Mouse (Mus musculus) monocyte, adult 2 months (primary cell): Measurements from ENCODE around the gene Otulinl.
"Not testable (repeated sequence)": the region's sequence is repeated elsewhere in the genome, so short reads cannot be mapped to it uniquely, and the experiment has no call there.

Experiments used
- DNase-seq, 2 experiments: peaks; one replicate each; pipeline ENCODE4 v3.0.0; 2022; ENCODE audit warnings: low spot score in 2 of 2, low read depth in 1 of 2

The Otulinl gene

GRCm38 (mm10) chr15:27681419-27682187 lies at the start of gene Otulinl:
Gene Otulinl (minus strand): TSS chr15:27681579.
- peak; percentile 83 to 95 for DNase-seq

GRCm38 (mm10) chr15:27726228-27726627 lies 44.8 kb upstream of the Otulinl start:
- DNase-seq: no peak

- DNase-seq: peak in 1 of 2 experiments; percentile 34
These were observed 43.7 kb upstream of the Otulinl start for GRCm38 (mm10) chr15:27724796-27725680.

GRCm38 (mm10) chr15:27724298-27724697 lies 42.9 kb upstream of the Otulinl start:
- no peak for DNase-seq

GRCm38 (mm10) chr15:27723746-27724145 lies 42.4 kb upstream of the Otulinl start:
- DNase-seq: no peak

- not testable (repeated sequence) for DNase-seq
These were observed 38.9 kb upstream of the Otulinl start for GRCm38 (mm10) chr15:27720297-27720696.

- DNase-seq: no peak
These were observed 37.3 kb upstream of the Otulinl start for GRCm38 (mm10) chr15:27718668-27719067.

GRCm38 (mm10) chr15:27715331-27715730 lies 34.0 kb upstream of the Otulinl start:
- DNase-seq: peak in 1 of 2 experiments; percentile 39

- DNase-seq: no peak
These were observed 29.3 kb upstream of the Otulinl start for GRCm38 (mm10) chr15:27710698-27711097.

- peak; percentile 47 to 60 for DNase-seq
These were observed 27.7 kb upstream of the Otulinl start for GRCm38 (mm10) chr15:27708968-27709612.

- DNase-seq: peak in 1 of 2 experiments; percentile 27
These were observed 27.1 kb upstream of the Otulinl start for GRCm38 (mm10) chr15:27708499-27708898.

GRCm38 (mm10) chr15:27702972-27703313 lies 21.6 kb upstream of the Otulinl start:
- no peak for DNase-seq

- DNase-seq: peak in 1 of 2 experiments; percentile 41
These were observed 20.9 kb upstream of the Otulinl start for GRCm38 (mm10) chr15:27702031-27702971.

- DNase-seq: no peak
These were observed 16.3 kb upstream of the Otulinl start for GRCm38 (mm10) chr15:27697632-27698031.

- no peak for DNase-seq
These were observed 11.9 kb upstream of the Otulinl start for GRCm38 (mm10) chr15:27693235-27693634.

- no peak for DNase-seq
These were observed 10.8 kb upstream of the Otulinl start for GRCm38 (mm10) chr15:27692161-27692560.

- DNase-seq: no peak
These were observed 9.8 kb upstream of the Otulinl start for GRCm38 (mm10) chr15:27691213-27691612.

- DNase-seq: peak in 1 of 2 experiments; percentile 23
These were observed 6.8 kb upstream of the Otulinl start for GRCm38 (mm10) chr15:27688041-27688651.

- DNase-seq: no peak
These were observed 3.4 kb upstream of the Otulinl start for GRCm38 (mm10) chr15:27684813-27685212.

GRCm38 (mm10) chr15:27683206-27683605 lies 1.8 kb upstream of the Otulinl start:
- no peak for DNase-seq
